Mouse (Mus musculus) liver, adult 2 months (tissue): ENCODE data around the gene Fn1.

ENCODE experiments used
- CTCF ChIP-seq: fragments of 200-500 bp; IDR thresholded peaks from 2 replicates; pipeline ENCODE4 v1.5.1; 2011; ENCODE audit warnings: low read depth, low read length, control low read depth
- POLR2A ChIP-seq: fragments of 200-500 bp; IDR thresholded peaks from 2 replicates; pipeline ENCODE4 v1.6.1; 2011; ENCODE audit warnings: low read length, control low read depth; ENCODE audit not compliant: insufficient read depth; ENCODE audit errors: extremely low read depth

- TF ChIP-seq CTCF = no peak
- no peak for TF ChIP-seq POLR2A
Measured at GRCm38 (mm10) chr1:71576837-71577236, 76.2 kb downstream of the Fn1 start.
